Mouse (Mus musculus): Measurements from ENCODE around the gene Ppp1cc.

Gene Ppp1cc

GRCm38 (mm10) chr5:122218109-122218905 lies 60.2 kb downstream of the Ppp1cc start:
- no peak for DNase-seq

GRCm38 (mm10) chr5:122218928-122219327 lies 60.9 kb downstream of the Ppp1cc start:
- no peak for DNase-seq

GRCm38 (mm10) chr5:122219655-122220629 lies 61.9 kb downstream of the Ppp1cc start:
- no peak for DNase-seq

DNA sequence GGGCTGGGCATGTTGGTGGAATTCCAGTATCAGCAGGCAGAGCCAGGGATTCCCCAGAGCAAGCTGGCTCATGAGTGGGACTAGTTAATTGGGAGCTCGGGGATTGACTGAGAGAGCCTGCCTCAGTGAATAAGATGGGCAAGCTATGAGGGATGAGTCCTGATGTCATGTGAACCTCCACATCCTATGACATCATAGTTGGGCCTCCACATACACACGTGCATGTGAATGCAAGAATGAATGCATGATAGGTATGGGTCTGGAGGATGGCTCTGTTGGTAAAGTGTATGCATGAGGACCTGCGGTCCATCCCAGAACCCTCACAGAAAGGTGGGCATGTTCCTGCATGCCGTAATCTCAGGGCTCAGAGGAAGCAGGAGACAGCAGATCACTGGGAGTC lies 63.0 kb downstream of the Ppp1cc start:
- DNase-seq = no peak

- DNase-seq = no peak
These were observed 66.2 kb downstream of the Ppp1cc start for GRCm38 (mm10) chr5:122224291-122224690.
